Mouse (Mus musculus) cerebellum, adult 11 months (tissue): ENCODE data around the gene Olfr1065.
"Not testable (repeated sequence)": the region's sequence is repeated elsewhere in the genome, so short reads cannot be mapped to it uniquely, and the experiment has no call there.

Experiments used
- DNase-seq: peaks from one replicate; pipeline ENCODE4 v3.0.0; 2022

Gene Olfr1065

DNA sequence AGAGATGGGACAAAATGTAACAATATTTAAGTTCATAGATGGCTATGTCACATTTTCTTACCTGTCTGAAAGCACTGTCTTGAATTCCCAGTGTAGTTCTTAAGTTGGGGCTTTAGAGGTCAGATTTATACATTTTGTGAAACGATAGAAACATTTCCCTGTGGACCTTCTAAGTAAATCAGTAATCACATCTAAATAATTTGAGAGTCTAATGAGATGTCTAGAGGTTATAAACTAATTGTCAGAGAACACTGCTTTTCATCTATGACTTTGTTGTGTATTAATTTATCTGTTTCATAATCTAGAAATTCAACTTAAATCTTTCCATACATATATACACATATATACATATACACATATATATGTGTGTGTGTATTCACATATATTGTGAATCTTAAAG is at the start of gene Olfr1065:
Olfr1065 (minus strand) TSS at position 101 of the 400 bp plus-strand sequence.
- not testable (repeated sequence) for DNase-seq

DNA sequence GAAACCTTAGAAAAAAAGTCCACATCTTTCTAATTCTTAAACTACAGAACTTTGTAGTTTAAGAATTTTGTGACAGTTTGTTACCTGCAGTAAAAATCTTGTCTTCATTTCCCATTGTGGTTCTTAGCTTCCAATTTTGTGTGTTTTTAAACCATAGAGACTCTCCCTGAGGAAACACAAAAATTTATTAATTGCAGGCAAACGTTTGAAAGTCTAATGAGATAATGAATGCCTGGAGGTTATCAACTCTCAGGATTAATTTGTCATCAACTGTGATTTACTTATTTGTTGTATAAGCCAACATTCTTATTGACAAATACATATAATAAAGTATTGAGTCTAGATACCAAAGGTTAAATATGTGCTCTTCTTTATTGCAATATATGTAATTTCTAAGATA is 36.9 kb upstream of the Olfr1065 start, which contains the start of gene Olfr228:
Olfr228 (minus strand) TSS at position 101 of the 400 bp plus-strand sequence.
- DNase-seq, result no peak

DNA sequence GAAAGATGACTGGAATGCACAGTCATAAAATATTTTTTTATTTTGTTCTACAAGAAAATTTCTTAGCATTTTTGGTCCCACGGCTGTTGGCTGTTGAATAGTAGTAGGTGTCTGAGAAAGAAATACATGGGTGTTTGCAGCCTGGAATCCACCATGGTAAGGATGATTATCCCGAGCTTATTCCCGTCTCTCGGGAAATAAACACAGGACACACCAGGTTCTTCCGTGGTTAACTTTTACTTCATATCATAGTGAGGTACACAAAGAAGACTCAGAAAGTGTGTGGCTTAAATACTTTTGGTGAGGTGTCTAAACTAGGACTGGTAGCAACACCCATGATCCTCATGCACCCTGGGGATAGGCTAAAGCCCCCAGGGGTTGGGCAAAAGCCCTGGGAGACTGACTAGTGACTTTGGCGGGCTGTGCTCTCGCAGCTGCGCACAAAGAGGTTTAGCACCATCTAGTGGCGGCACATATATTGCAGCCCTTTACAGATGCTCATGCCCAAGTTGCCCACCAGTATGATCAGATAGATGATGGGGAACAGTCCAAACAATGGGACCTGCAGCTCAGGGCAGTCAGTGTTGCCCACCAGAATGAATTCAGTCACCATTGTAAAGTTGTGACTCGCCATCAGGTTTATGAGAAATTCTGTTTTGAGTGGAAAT is 14.2 kb upstream of the Olfr1065 start:
- DNase-seq, result peak; percentile 9

DNA sequence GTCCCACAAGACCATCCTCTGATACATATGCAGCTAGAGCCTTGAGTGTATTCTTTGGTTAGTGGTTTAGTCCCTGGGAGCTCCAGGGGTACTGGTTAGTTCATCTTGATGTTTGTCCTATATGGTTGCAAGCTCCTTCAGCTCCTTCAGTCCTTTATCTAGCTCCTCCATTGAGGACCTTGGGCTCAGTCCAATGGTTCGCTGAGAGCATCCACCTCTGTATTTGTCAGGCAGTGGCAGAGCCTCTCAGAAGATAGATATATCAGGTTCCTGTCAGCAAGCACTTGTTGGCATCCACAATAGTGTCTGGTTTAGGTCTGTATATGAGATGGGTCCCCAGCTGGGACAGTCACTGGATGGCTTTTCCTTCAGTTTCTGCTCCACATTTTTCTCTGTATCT is 10.0 kb upstream of the Olfr1065 start:
- no peak for DNase-seq

DNA sequence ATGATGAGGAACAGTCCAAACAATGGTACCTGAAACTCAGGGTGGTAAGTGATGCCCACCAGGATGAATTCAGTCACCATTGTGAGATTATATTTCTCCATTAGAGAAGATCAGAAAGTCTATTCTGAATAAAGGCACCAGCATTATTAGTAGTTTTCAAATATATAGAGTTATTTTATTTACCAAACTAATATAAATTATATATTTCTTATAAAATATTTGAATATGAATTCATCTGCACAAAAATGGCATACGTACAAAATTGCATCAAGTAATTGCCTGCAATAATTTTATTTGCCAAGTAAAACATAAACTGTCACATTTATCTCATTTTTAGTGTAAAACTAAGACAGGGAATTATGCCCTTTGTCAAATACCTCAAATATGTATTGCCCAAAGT is 5.8 kb upstream of the Olfr1065 start, which contains the start of gene Olfr1066:
Olfr1066 (minus strand) TSS at position 101 of the 400 bp plus-strand sequence.
- no peak for DNase-seq

DNA sequence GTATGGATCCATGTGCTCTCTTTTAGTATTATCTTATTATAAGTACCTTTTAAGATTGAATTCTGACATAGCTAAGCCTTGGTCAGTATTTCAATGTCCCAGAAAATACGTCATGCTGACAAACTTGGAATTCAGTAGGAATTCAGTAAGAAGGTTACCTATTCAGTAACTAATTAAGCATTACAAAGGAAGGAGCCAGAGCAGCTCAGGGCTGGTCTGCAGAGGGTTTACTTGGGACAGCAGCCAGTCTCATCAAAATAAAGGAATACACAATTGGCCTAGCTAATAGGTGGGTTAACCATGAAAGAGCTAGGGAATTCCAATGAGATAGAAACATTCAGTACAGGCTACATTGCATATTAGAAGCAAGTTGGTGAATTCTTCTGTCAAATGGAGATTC is 8.3 kb downstream of the Olfr1065 start:
- not testable (repeated sequence) for DNase-seq

- DNase-seq, result not testable (repeated sequence)
Measured at GRCm38 (mm10) chr2:86428511-86428910, 21.9 kb downstream of the Olfr1065 start.

DNA sequence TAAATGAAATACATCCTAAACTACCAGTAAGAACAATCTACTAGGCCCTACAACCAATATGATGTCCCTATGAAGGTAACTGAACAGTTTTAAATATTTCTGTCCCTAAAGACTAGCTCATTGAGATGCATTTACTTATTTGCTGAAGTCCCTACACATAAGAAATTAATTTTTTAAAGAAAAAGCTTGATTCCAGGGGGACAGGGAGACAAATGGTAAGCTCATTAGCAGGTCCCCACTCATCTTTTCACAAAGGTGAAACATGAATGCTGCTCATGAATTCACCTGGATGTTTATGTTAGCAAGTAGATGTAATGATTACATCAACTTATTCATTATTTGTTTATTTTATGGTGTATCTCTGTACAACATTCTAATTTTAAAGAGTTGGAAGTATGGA is 23.7 kb downstream of the Olfr1065 start, which contains the start of gene Olfr1062:
Olfr1062 (minus strand) TSS at position 101 of the 400 bp plus-strand sequence.
- DNase-seq, result not testable (repeated sequence)

DNA sequence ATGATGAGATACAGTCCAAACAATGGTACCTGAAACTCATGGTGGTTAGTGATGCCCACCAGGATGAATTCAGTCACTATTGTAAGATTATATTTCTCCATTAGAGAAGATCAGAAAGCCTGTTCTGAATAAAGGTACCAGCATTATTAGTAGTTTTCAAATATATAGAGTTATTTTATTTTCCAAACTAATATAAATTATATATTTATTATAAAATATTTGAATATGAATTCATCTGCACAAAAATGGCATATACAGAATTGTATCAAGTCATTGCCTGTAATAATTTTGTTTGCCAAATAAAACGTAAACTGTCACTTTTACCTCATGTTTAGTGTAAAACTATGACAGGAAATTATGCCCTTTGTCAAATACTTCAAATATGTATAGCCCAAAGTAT is 36.4 kb downstream of the Olfr1065 start, which contains the start of gene Olfr1061:
Olfr1061 (minus strand) TSS at position 101 of the 400 bp plus-strand sequence.
- no peak for DNase-seq

DNA sequence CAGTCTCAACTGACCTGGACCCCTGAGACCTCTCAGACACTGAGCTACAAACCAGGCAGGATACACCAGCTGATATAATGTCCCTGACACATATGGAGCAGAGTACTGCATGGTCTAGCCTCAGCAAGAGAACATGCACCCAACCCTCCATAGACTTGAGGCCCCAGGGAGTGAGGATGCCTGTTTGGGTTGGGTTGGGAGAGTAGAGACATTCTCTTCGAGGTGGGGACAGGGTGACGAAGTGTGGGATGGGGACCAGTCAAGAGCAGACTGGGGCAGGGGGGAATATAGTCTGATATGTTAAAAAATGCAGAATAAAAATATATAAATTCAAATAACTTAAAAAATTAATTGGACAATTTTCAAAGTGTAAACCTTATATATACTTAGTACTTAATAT is 55.3 kb downstream of the Olfr1065 start:
- DNase-seq, result no peak
